Mouse (Mus musculus): ENCODE measurements around the gene Zic2. TPM values are rescaled to one million over a fixed set of nuclear protein-coding genes. Genes with fewer than 3 reads are reported as not detected.

The Zic2 gene
- polyA plus RNA-seq, 1 experiment from 2014 or later, result 2.1 TPM

DNA sequence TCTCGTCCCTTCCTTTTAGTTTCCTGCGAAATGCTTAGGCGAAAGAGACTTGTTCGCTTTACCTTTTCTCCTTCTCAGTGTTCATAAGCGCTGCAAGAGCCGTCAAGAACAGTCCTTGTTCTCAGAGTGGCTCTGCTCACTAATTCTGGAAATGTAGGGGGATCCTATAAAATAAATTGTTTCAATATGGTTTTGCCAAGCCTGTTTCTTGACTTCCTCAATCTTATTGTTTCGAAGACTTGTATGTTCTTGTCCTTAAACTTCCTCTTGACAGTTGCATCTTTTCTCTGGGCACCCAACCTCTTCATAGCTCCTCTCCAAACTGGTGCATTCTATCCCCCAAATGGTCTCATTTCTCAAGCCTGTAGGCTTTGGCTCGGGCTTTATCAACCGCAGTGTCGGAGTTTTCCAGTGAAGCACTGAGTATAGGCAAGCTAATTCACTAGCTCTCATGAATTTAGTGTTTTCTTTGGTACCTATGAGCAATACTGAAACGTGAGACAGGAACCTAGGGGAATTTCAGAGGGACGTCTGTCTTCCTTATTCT is 10.5 kb downstream of the Zic2 start:
- Histone ChIP-seq H3K9me3 (replicated peaks; ENCODE audit: control insufficient read depth, low read length) (no peaks in the 10 kb centered on the region), H3K9ac (replicated peaks; ENCODE audit: low read length) (no peak overlapping the region), H3K4me3 (ENCODE audit: low read depth, low read length) (no peak overlapping the region), H3K27ac (replicated peaks; ENCODE audit: low read depth, low read length) (no peak overlapping the region), H3K4me1 (ENCODE audit: control insufficient read depth, insufficient read depth, low read length) (peaks cover 2% of the 10 kb centered on the region), H3K4me2 (ENCODE audit: low read depth, low read length) (no peak overlapping the region), H3K36me3 (replicated peaks; ENCODE audit: control insufficient read depth, insufficient read depth, low read depth, low read length) (no peaks in the 10 kb centered on the region), H3K27me3 (ENCODE audit: control insufficient read depth, insufficient read depth, low read length) (peaks cover 50% of the 10 kb centered on the region)
- DNase-seq (ENCODE audit: low spot score) (peak; percentile 33), ATAC-seq (replicated peaks; ENCODE audit: insufficient number of reproducible peaks, low FRiP score, low TSS enrichment, low read depth) (no peak)
- 1% methylated on average over 12 of the region's 12 CpGs for WGBS

GRCm38 (mm10) chr14:122486611-122487010 is 11.4 kb downstream of the Zic2 start:
- WGBS, result 11% methylated on average over 1 of the region's 1 CpGs
- DNase-seq (ENCODE audit: low spot score) (no peak), ATAC-seq (replicated peaks; ENCODE audit: insufficient number of reproducible peaks, low FRiP score, low TSS enrichment, low read depth) (no peak)
- Histone ChIP-seq H3K4me1 (ENCODE audit: control insufficient read depth, insufficient read depth, low read length) (peaks cover 4% of the 10 kb centered on the region), H3K36me3 (replicated peaks; ENCODE audit: control insufficient read depth, insufficient read depth, low read depth, low read length) (no peaks in the 10 kb centered on the region), H3K9ac (replicated peaks; ENCODE audit: low read length) (no peak overlapping the region), H3K27ac (replicated peaks; ENCODE audit: low read depth, low read length) (no peak overlapping the region), H3K27me3 (ENCODE audit: control insufficient read depth, insufficient read depth, low read length) (peaks cover 48% of the 10 kb centered on the region), H3K4me3 (ENCODE audit: low read depth, low read length) (no peak overlapping the region), H3K9me3 (replicated peaks; ENCODE audit: control insufficient read depth, low read length) (no peaks in the 10 kb centered on the region), H3K4me2 (ENCODE audit: low read depth, low read length) (no peak overlapping the region)

DNA sequence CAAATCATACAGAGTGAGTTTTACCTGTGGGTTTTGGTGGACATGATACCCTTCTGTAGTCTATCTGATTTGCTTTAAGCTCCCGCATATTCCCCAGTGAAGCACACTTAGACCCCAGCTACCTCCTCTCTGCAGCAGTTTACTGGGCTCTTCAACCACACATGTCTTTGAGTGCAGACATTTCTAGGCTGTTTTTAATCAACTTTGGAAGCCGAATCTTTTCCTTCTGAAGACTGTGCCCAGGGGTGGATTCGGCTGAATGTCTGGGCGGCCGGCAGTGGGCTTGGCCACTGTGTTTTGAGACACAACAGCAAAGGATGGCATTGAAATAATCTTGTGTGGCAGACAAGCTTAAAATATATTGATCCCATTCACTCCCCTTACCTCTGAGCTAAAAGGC is 12.1 kb downstream of the Zic2 start:
- Histone ChIP-seq H3K36me3 (replicated peaks; ENCODE audit: control insufficient read depth, insufficient read depth, low read depth, low read length) (no peaks in the 10 kb centered on the region), H3K9me3 (replicated peaks; ENCODE audit: control insufficient read depth, low read length) (no peaks in the 10 kb centered on the region), H3K4me3 (ENCODE audit: low read depth, low read length) (no peak overlapping the region), H3K4me1 (ENCODE audit: control insufficient read depth, insufficient read depth, low read length) (peaks cover 4% of the 10 kb centered on the region), H3K27me3 (ENCODE audit: control insufficient read depth, insufficient read depth, low read length) (peaks cover 42% of the 10 kb centered on the region), H3K4me2 (ENCODE audit: low read depth, low read length) (no peak overlapping the region), H3K27ac (replicated peaks; ENCODE audit: low read depth, low read length) (no peak overlapping the region), H3K9ac (replicated peaks; ENCODE audit: low read length) (no peak overlapping the region)
- no peak for ATAC-seq (replicated peaks; ENCODE audit: insufficient number of reproducible peaks, low FRiP score, low TSS enrichment, low read depth)
- peak; percentile 62 for DNase-seq (ENCODE audit: low spot score)
- whole genome bisulfite sequencing, result under 1% methylated on average over 5 of the region's 5 CpGs

- Histone ChIP-seq H3K27me3 (ENCODE audit: control insufficient read depth, insufficient read depth, low read length) (peaks cover 28% of the 10 kb centered on the region), H3K4me2 (ENCODE audit: low read depth, low read length) (no peak overlapping the region), H3K9ac (replicated peaks; ENCODE audit: low read length) (no peak overlapping the region), H3K9me3 (replicated peaks; ENCODE audit: control insufficient read depth, low read length) (no peaks in the 10 kb centered on the region), H3K4me3 (ENCODE audit: low read depth, low read length) (no peak overlapping the region), H3K27ac (replicated peaks; ENCODE audit: low read depth, low read length) (no peak overlapping the region), H3K36me3 (replicated peaks; ENCODE audit: control insufficient read depth, insufficient read depth, low read depth, low read length) (no peaks in the 10 kb centered on the region), H3K4me1 (ENCODE audit: control insufficient read depth, insufficient read depth, low read length) (peaks cover 4% of the 10 kb centered on the region)
- under 1% methylated on average over 5 of the region's 5 CpGs for WGBS
- peak; percentile 39 for DNase-seq (ENCODE audit: low spot score)
- no peak for ATAC-seq (replicated peaks; ENCODE audit: insufficient number of reproducible peaks, low FRiP score, low TSS enrichment, low read depth)
These were observed 13.8 kb downstream of the Zic2 start for GRCm38 (mm10) chr14:122489041-122489440.

DNA sequence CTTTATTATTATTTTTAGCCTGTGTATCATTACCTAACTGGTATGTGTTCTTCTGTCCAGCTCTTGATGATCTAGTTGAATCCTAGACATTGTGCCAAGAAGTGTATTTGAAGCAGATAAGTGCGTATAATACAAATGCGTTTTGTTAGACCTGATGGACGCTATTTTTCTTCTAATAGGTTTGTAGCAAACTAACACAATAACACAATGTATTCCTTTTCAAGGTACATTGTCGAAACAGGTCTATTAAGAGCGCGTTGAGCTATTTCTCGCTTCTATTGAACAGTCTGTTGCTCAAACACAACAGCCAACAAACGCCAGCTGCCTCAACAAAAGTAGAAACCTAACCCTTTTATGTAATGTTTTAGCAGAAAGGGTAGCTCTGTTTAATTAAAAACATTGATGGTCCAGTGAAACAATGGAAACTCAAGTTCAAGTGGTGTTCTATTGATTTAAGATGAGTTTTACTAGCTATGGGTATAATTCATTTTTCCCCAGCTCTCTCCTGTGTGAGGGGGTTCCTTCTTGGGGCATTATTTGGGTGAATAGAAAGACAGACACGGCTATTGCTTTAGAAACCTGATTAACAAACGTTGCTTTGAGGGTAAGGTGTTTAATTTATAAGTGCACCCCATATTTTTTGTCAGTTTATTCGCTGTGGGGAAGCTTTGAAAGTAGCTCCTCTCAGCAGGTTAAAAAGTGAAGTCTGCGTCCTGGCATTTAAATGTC is 14.6 kb downstream of the Zic2 start:
- H3K9ac ChIP-seq (replicated peaks; ENCODE audit: low read length), result no peak overlapping the region
- no peak overlapping the region for H3K27ac ChIP-seq (replicated peaks; ENCODE audit: low read depth, low read length)
- WGBS, result 3% methylated on average over 12 of the region's 12 CpGs
- H3K27me3 ChIP-seq (ENCODE audit: control insufficient read depth, insufficient read depth, low read length), result peaks cover 20% of the 10 kb centered on the region
- no peak overlapping the region; the same call in 1 of the 2 replicates for H3K4me3 ChIP-seq (ENCODE audit: low read depth, low read length)
- no peaks in the 10 kb centered on the region for H3K9me3 ChIP-seq (replicated peaks; ENCODE audit: control insufficient read depth, low read length)
- ATAC-seq (replicated peaks; ENCODE audit: insufficient number of reproducible peaks, low FRiP score, low TSS enrichment, low read depth) (no peak), DNase-seq (ENCODE audit: low spot score) (peak; percentile 49)
- no peaks in the 10 kb centered on the region for H3K36me3 ChIP-seq (replicated peaks; ENCODE audit: control insufficient read depth, insufficient read depth, low read depth, low read length)
- H3K4me1 ChIP-seq (ENCODE audit: control insufficient read depth, insufficient read depth, low read length), result peaks cover 4% of the 10 kb centered on the region
- H3K4me2 ChIP-seq (ENCODE audit: low read depth, low read length), result no peak overlapping the region

DNA sequence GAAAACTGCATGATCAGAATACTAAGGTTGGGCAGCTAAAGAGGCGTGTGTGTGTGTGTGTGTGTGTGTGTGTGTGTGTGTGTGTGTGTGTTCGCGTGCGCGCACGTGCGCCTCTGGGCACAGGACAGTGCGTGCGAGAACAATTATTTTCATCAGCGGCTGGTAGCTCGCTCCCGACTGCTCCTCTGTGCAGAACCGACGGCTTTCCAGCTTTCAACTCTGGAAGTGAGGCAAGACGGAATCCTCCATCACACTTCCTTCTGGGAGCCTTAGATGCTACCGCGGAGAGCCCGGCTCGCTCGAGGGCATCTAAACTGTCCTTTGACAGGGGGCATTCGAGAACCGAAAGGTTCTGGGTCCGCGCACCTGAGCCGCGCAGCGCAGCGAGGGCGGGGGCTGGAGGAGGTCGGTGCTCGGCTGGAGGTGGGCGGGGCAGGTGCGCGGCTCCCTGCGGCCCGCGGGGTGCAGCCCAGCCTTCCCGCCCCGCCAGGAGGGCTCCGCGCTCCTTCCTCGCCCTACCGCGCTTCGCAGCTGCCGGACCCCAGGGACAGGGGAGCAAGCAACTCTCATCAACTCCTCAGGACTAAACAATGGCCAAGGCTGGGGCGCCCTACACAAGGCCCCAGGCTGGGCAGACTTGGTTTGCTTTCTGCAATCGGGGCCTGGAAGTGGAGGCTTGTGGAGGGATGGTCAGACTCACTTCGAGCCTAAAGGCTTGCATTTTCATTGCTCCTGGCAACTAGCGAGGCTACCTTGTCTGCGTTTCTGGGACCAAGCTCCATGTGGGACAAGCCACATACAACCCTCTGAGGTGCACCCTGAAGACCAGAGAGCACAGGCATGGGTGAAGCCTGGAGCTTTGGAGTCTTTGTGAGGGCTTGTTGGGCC is 15.4 kb downstream of the Zic2 start, which contains the start of gene Gm10837:
TSS of gene Gm10837 (plus strand) at position 146 of the 888 bp plus-strand sequence.
- no peaks in the 10 kb centered on the region for H3K36me3 ChIP-seq (replicated peaks; ENCODE audit: control insufficient read depth, insufficient read depth, low read depth, low read length)
- H3K4me2 ChIP-seq (ENCODE audit: low read depth, low read length), result peak within 1 kb of the TSS; percentile 43
- peak within 1 kb of the TSS; percentile 25 for H3K4me3 ChIP-seq (ENCODE audit: low read depth, low read length)
- peak within 1 kb of the TSS; percentile 18; the same call in 1 of the 2 replicates for H3K9ac ChIP-seq (replicated peaks; ENCODE audit: low read length)
- DNase-seq (ENCODE audit: low spot score) (peak; percentile 36), ATAC-seq (replicated peaks; ENCODE audit: insufficient number of reproducible peaks, low FRiP score, low TSS enrichment, low read depth) (peak; percentile 76)
- peaks cover 15% of the 10 kb centered on the region for H3K27me3 ChIP-seq (ENCODE audit: control insufficient read depth, insufficient read depth, low read length)
- H3K27ac ChIP-seq (replicated peaks; ENCODE audit: low read depth, low read length), result no peak within 1 kb of the TSS
- WGBS, result 1% methylated on average over 51 of the region's 51 CpGs
- peaks cover 4% of the 10 kb centered on the region for H3K4me1 ChIP-seq (ENCODE audit: control insufficient read depth, insufficient read depth, low read length)
- no peaks in the 10 kb centered on the region for H3K9me3 ChIP-seq (replicated peaks; ENCODE audit: control insufficient read depth, low read length)

DNA sequence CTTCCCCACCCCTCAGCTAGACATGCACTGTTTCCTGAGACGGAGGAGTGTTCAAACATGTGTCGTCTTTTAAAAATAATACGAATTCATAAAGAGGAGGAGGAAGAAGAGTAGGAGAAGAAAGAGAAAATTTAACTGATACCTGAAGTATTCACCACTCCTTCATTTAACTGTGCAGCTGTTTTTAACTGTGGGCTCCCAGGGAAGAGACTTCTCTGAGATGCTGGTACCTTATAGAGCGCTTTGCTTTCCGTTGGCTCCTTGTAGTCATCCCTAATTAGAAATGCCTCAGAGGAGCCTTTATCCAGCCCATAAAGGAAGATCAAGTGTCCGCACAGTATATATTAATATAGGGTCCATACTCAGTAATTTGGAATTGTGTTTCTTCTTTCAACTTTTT is 16.3 kb downstream of the Zic2 start:
- DNase-seq (ENCODE audit: low spot score), result no peak
- Histone ChIP-seq H3K4me3 (ENCODE audit: low read depth, low read length) (no peak overlapping the region), H3K9ac (replicated peaks; ENCODE audit: low read length) (no peak overlapping the region), H3K4me2 (ENCODE audit: low read depth, low read length) (no peak overlapping the region), H3K27ac (replicated peaks; ENCODE audit: low read depth, low read length) (no peak overlapping the region), H3K4me1 (ENCODE audit: control insufficient read depth, insufficient read depth, low read length) (peaks cover 4% of the 10 kb centered on the region), H3K9me3 (replicated peaks; ENCODE audit: control insufficient read depth, low read length) (no peaks in the 10 kb centered on the region), H3K36me3 (replicated peaks; ENCODE audit: control insufficient read depth, insufficient read depth, low read depth, low read length) (no peaks in the 10 kb centered on the region), H3K27me3 (ENCODE audit: control insufficient read depth, insufficient read depth, low read length) (peaks cover 15% of the 10 kb centered on the region)
- no peak for ATAC-seq (replicated peaks; ENCODE audit: insufficient number of reproducible peaks, low FRiP score, low TSS enrichment, low read depth)
- 53% methylated on average over 6 of the region's 6 CpGs for WGBS

Measured in embryonic facial prominence, embryonic 11.5 days (tissue).